In genomic region chr8:106075161-106075862, GRCm38 (mm10) we compare ENCODE assay signal across 10 mouse cellular contexts. TPM values are rescaled to one million over a fixed set of nuclear protein-coding genes. Genes with fewer than 3 reads are reported as not detected.
DNase-seq lines count a peak whose midpoint lies in the region; ATAC-seq and TF ChIP-seq lines count a peak whose summit lies in the region.
"Had no signal": no experiment of that assay in that cellular context is flagged by ENCODE, and none has a peak within 500 bp of the region (broad histone marks: within the 10 kb centered on the region; RNA-seq: fewer than 3 reads in every experiment).

No protein-coding gene starts in this region.

- H3K36me3 ChIP-seq in forebrain, embryonic 13.5 days (ENCODE audit: poor library complexity, severe bottlenecking) = peaks cover 12% of the 10 kb centered on the region
- no peaks in the 10 kb centered on the region for H3K36me3 ChIP-seq in forebrain, embryonic 11.5 days (ENCODE audit: control insufficient read depth, insufficient read depth, low read length)
- 0 out of 2 replicates have a peak, but pooled peaks cover 5% of the 10 kb centered on the region for H3K36me3 ChIP-seq in midbrain, postnatal 0 days (ENCODE audit: insufficient read depth, low read length)
- peaks cover 11% of the 10 kb centered on the region for H3K36me3 ChIP-seq in midbrain, embryonic 13.5 days
- H3K36me3 ChIP-seq in embryonic facial prominence, embryonic 10.5 days (replicated peaks) = peaks cover 26% of the 10 kb centered on the region

- H3K27me3 ChIP-seq in forebrain, embryonic 13.5 days = no peaks in the 10 kb centered on the region
- H3K27me3 ChIP-seq in forebrain, embryonic 11.5 days (ENCODE audit: control insufficient read depth, insufficient read depth, low read length) = no peaks in the 10 kb centered on the region
- H3K27me3 ChIP-seq in midbrain, postnatal 0 days (ENCODE audit: insufficient read depth, low read length) = no peaks in the 10 kb centered on the region
- H3K27me3 ChIP-seq in midbrain, embryonic 13.5 days = no peaks in the 10 kb centered on the region
- no peaks in the 10 kb centered on the region for H3K27me3 ChIP-seq in embryonic facial prominence, embryonic 10.5 days (replicated peaks; ENCODE audit: low read depth, poor library complexity, severe bottlenecking)
- H3K27me3 ChIP-seq: limb, embryonic 15.5 days had no signal

- no peaks in the 10 kb centered on the region for H3K9me3 ChIP-seq in forebrain, embryonic 13.5 days (replicated peaks)
- H3K9me3 ChIP-seq in forebrain, embryonic 11.5 days (ENCODE audit: control insufficient read depth, low read length) = no peaks in the 10 kb centered on the region
- no peaks in the 10 kb centered on the region for H3K9me3 ChIP-seq in midbrain, postnatal 0 days (ENCODE audit: low read length)
- no peaks in the 10 kb centered on the region for H3K9me3 ChIP-seq in midbrain, embryonic 13.5 days
- no peaks in the 10 kb centered on the region for H3K9me3 ChIP-seq in embryonic facial prominence, embryonic 10.5 days
- H3K9me3 ChIP-seq: G1E; limb, embryonic 15.5 days had no signal

- no peak for DNase-seq in forebrain, embryonic 11.5 days (ENCODE audit: low spot score)
- peak; percentile 43 for DNase-seq in midbrain, postnatal 0 days (ENCODE audit: low spot score)
- peak; percentile 31 to 38 for DNase-seq in cerebellum, postnatal 14 days
- DNase-seq in ovary, adult 18-20 months (ENCODE audit: low spot score) = no peak
- DNase-seq in embryonic facial prominence, embryonic 10.5 days (ENCODE audit: low spot score) = no peak

- H3K9ac ChIP-seq in forebrain, embryonic 13.5 days = no peak overlapping the region
- no peak overlapping the region for H3K9ac ChIP-seq in forebrain, embryonic 11.5 days (ENCODE audit: low read length)
- no peak overlapping the region for H3K9ac ChIP-seq in midbrain, postnatal 0 days (replicated peaks; ENCODE audit: low read length, poor library complexity, severe bottlenecking)
- no peak overlapping the region for H3K9ac ChIP-seq in midbrain, embryonic 13.5 days (replicated peaks)
- H3K9ac ChIP-seq: limb, embryonic 15.5 days had no signal

- H3K4me2 ChIP-seq in forebrain, embryonic 13.5 days = no peak overlapping the region
- H3K4me2 ChIP-seq in forebrain, embryonic 11.5 days (ENCODE audit: low read depth, low read length, severe bottlenecking) = no peak overlapping the region
- no peak overlapping the region for H3K4me2 ChIP-seq in midbrain, postnatal 0 days (ENCODE audit: low read depth, low read length, poor library complexity, severe bottlenecking)
- no peak overlapping the region for H3K4me2 ChIP-seq in midbrain, embryonic 13.5 days (replicated peaks)
- H3K4me2 ChIP-seq: limb, embryonic 15.5 days had no signal

- H3K27ac ChIP-seq in forebrain, embryonic 13.5 days = no peak overlapping the region
- H3K27ac ChIP-seq in forebrain, embryonic 11.5 days (ENCODE audit: low read depth, low read length) = no peak overlapping the region
- no peak overlapping the region for H3K27ac ChIP-seq in midbrain, postnatal 0 days (ENCODE audit: low read depth, low read length)
- no peak overlapping the region for H3K27ac ChIP-seq in midbrain, embryonic 13.5 days
- H3K27ac ChIP-seq in embryonic facial prominence, embryonic 10.5 days (replicated peaks) = no peak overlapping the region
- H3K27ac ChIP-seq: limb, embryonic 15.5 days had no signal

- ATAC-seq in forebrain, embryonic 13.5 days = peak; percentile 51; the same call in 1 of the 2 replicates
- ATAC-seq in forebrain, embryonic 11.5 days (replicated peaks; ENCODE audit: low FRiP score) = no peak
- no peak for ATAC-seq in midbrain, postnatal 0 days (ENCODE audit: low FRiP score)
- no peak for ATAC-seq in midbrain, embryonic 13.5 days
- ATAC-seq in megakaryocyte, adult 5-6 weeks (ENCODE audit: poor library complexity, severe bottlenecking) = peak; percentile 43; the same call in 1 of the 2 replicates

- TF ChIP-seq CTCF in midbrain, postnatal 0 days (IDR thresholded peaks at IDR 0.05) = peak; percentile 61

- H3K4me3 ChIP-seq in forebrain, embryonic 13.5 days = no peak overlapping the region
- H3K4me3 ChIP-seq in forebrain, embryonic 11.5 days (ENCODE audit: low read depth, low read length) = no peak overlapping the region
- no peak overlapping the region for H3K4me3 ChIP-seq in midbrain, postnatal 0 days (ENCODE audit: low read depth, low read length)
- no peak overlapping the region for H3K4me3 ChIP-seq in midbrain, embryonic 13.5 days (replicated peaks)
- no peak overlapping the region for H3K4me3 ChIP-seq in embryonic facial prominence, embryonic 10.5 days
- H3K4me3 ChIP-seq: limb, embryonic 15.5 days had no signal

- H3K4me1 ChIP-seq in forebrain, embryonic 13.5 days = no peaks in the 10 kb centered on the region
- H3K4me1 ChIP-seq in forebrain, embryonic 11.5 days (replicated peaks; ENCODE audit: control insufficient read depth, insufficient read depth, low read length) = no peaks in the 10 kb centered on the region
- H3K4me1 ChIP-seq in midbrain, postnatal 0 days (ENCODE audit: insufficient read depth, low read length) = no peaks in the 10 kb centered on the region
- H3K4me1 ChIP-seq in midbrain, embryonic 13.5 days (replicated peaks) = no peaks in the 10 kb centered on the region
- no peaks in the 10 kb centered on the region for H3K4me1 ChIP-seq in embryonic facial prominence, embryonic 10.5 days
- H3K4me1 ChIP-seq: limb, embryonic 15.5 days had no signal

- WGBS in forebrain, embryonic 13.5 days = 83% methylated on average over 9 of the region's 9 CpGs
- 88% methylated on average over 9 of the region's 9 CpGs for WGBS in forebrain, embryonic 11.5 days
- 81% methylated on average over 9 of the region's 9 CpGs for WGBS in midbrain, postnatal 0 days
- 88% methylated on average over 9 of the region's 9 CpGs for WGBS in midbrain, embryonic 13.5 days
- 90% methylated on average over 9 of the region's 9 CpGs for WGBS in embryonic facial prominence, embryonic 10.5 days

RNA-seq across cellular contexts. Expression of gene Nfatc3, which starts 16.7 kb away (rescaled TPM):
- 5.2 TPM in 2 replicates for polyA plus RNA-seq in forebrain, embryonic 13.5 days (2015; fragmentation: Nextera tagmentation; extraction: Ambion mirVana)
- polyA plus RNA-seq in forebrain, embryonic 11.5 days (2014; fragmentation: Nextera tagmentation; extraction: Ambion mirVana) = 4.5 and 5.3 TPM in 2 replicates
- 16.5 and 18.0 TPM in 2 replicates for total RNA-seq in midbrain, postnatal 0 days (2014; rRNA removed)
- polyA plus RNA-seq in midbrain, postnatal 0 days (2015; fragmentation: Nextera tagmentation; extraction: Ambion mirVana) = 1.8 and 2.7 TPM in 2 replicates
- 3.9 and 4.4 TPM in 2 replicates for polyA plus RNA-seq in midbrain, embryonic 13.5 days (2015; fragmentation: Nextera tagmentation; extraction: Ambion mirVana)
- total RNA-seq in megakaryocyte, adult 5-6 weeks (2015) = 104 and 108 TPM in 2 replicates
- 26.5 and 38.4 TPM in 2 replicates for total RNA-seq in megakaryocyte, adult 5-6 weeks (2017)
- polyA plus RNA-seq in embryonic facial prominence, embryonic 10.5 days (2016; fragmentation: Nextera tagmentation; extraction: Ambion mirVana) = 6.8 and 7.3 TPM in 2 replicates

Comparison
In these comparisons a context has a peak if more than half of its experiments do, and no peak if none do; other contexts are left out.
1. ATAC-seq: peak in forebrain, embryonic 13.5 days (single experiment) and megakaryocyte, adult 5-6 weeks (single experiment); none in forebrain, embryonic 11.5 days (single experiment), midbrain, postnatal 0 days (single experiment) and midbrain, embryonic 13.5 days (single experiment).
2. DNase-seq: peak in midbrain, postnatal 0 days (single experiment) and cerebellum, postnatal 14 days (2 of 2); none in forebrain, embryonic 11.5 days (single experiment), ovary, adult 18-20 months (single experiment) and embryonic facial prominence, embryonic 10.5 days (single experiment).